Mouse (Mus musculus) liver, embryonic 12.5 days (tissue): ENCODE results near the gene Gm30302. TPM values are rescaled to one million over a fixed set of nuclear protein-coding genes. Genes with fewer than 3 reads are reported as not detected.

Experiments used
- ATAC-seq: fragments of 200-750 bp; cut with Nextera tagmentation; 2 replicates; pipeline ENCODE4 v1.8.0; 2017; ENCODE audit warnings: moderate number of reproducible peaks, mild to moderate bottlenecking, moderate library complexity
- H3K27ac ChIP-seq: fragments of 300-500 bp; sonication (generic); 2 replicates; pipeline ENCODE4 v1.5.1; 2016; ENCODE audit warnings: mild to moderate bottlenecking
- H3K27me3 ChIP-seq: fragments of 300-500 bp; sonication (generic); replicated peaks from 2 replicates; pipeline ENCODE4 v1.6.1; 2016; ENCODE audit warnings: mild to moderate bottlenecking, moderate library complexity
- H3K36me3 ChIP-seq: fragments of 300-500 bp; sonication (generic); 2 replicates; pipeline ENCODE4 v1.6.1; 2016; ENCODE audit warnings: mild to moderate bottlenecking, moderate library complexity
- H3K4me1 ChIP-seq: fragments of 300-500 bp; sonication (generic); 2 replicates; pipeline ENCODE4 v1.6.1; 2016
- H3K4me2 ChIP-seq: fragments of 300-500 bp; sonication (generic); 2 replicates; pipeline ENCODE4 v1.6.1; 2016; ENCODE audit warnings: mild to moderate bottlenecking, moderate library complexity
- H3K4me3 ChIP-seq: fragments of 300-500 bp; sonication (generic); 2 replicates; pipeline ENCODE4 v1.5.1; 2016; ENCODE audit warnings: mild to moderate bottlenecking, moderate library complexity
- H3K9ac ChIP-seq: fragments of 300-500 bp; sonication (generic); 2 replicates; pipeline ENCODE4 v1.6.1; 2016; ENCODE audit warnings: mild to moderate bottlenecking, moderate library complexity
- H3K9me3 ChIP-seq: fragments of 300-500 bp; sonication (generic); replicated peaks from 2 replicates; pipeline ENCODE4 v1.6.1; 2016; ENCODE audit warnings: mild to moderate bottlenecking, moderate library complexity
- WGBS: fragments of 180-500 bp; shearing (Covaris S2); methylation state at CpG from one replicate; pipeline ENCODE4 v1.1.7; 2016; ENCODE audit not compliant: insufficient replicate concordance; 5-methylcytosine and 5-hydroxymethylcytosine counted together
- polyA plus RNA-seq: library from polyadenylated mRNA; unstranded; fragments of >200 nt; fragmentation: Nextera tagmentation; extraction: Ambion mirVana; gene quantifications from 2 replicates; pipeline ENCODE4 v1.2.1, GENCODE M21; 2016

Gene Gm30302
- polyA plus RNA-seq, result not detected in 2 replicates

DNA sequence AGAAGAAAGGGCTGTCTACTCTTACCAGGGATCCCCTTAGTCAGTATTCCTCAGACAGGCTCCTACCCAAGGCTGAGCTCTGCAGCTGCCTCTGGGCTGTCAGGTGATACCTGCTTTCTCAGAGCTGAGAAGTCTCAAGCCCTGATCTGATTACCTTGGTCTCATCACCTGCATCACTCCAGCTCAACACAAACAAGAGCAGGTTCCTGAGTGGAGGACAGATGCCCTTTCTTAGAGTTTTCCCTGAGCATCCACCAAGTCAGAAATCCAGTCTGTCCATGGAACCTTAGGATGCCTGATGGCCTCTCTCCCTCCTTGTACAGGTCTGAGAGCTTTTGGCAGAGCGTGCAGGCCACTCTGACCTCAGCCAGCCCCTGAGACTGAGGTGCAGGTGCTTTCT lies at the start of gene Gm30302:
Gm30302 (minus strand) TSS at position 101 of the 400 bp plus-strand sequence.
- ATAC-seq, result no peak

DNA sequence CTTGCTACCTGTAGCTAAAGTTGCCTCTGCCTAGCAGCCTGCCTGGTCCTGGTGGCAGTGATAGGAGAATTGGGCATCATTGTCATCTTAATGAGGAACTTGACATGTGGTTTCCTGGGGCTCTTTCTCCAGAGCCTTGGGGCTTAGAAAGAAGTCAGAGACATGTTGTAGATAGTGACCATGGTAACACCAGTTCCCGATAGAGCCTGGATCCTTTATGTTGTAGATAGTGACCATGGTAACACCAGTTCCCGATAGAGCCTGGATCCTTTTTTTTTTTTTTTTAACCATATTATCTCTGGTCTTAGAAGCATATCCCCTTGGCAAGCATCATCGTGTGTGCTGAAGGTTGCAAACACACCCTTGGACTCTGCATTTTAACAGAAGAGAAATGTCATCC lies 48.0 kb upstream of the Gm30302 start:
- Histone ChIP-seq H3K9ac (no peak overlapping the region), H3K4me3 (no peak overlapping the region), H3K27ac (no peak overlapping the region), H3K27me3 (no peaks in the 10 kb centered on the region), H3K4me2 (no peak overlapping the region), H3K36me3 (no peaks in the 10 kb centered on the region), H3K4me1 (no peaks in the 10 kb centered on the region), H3K9me3 (no peaks in the 10 kb centered on the region)
- ATAC-seq, result no peak
- 9% methylated on average over 3 of the region's 3 CpGs for WGBS

More for the DNA sequence above, at the start of gene Gm30302:
- no peaks in the 10 kb centered on the region for H3K4me1 ChIP-seq
- no peak within 1 kb of the TSS for H3K4me3 ChIP-seq
- 64% methylated on average over 1 of the region's 1 CpGs for WGBS
- H3K9ac ChIP-seq, result no peak within 1 kb of the TSS
- no peak within 1 kb of the TSS for H3K27ac ChIP-seq
- no peaks in the 10 kb centered on the region for H3K36me3 ChIP-seq
- no peaks in the 10 kb centered on the region for H3K27me3 ChIP-seq
- H3K9me3 ChIP-seq, result no peaks in the 10 kb centered on the region
- H3K4me2 ChIP-seq, result no peak within 1 kb of the TSS

DNA sequence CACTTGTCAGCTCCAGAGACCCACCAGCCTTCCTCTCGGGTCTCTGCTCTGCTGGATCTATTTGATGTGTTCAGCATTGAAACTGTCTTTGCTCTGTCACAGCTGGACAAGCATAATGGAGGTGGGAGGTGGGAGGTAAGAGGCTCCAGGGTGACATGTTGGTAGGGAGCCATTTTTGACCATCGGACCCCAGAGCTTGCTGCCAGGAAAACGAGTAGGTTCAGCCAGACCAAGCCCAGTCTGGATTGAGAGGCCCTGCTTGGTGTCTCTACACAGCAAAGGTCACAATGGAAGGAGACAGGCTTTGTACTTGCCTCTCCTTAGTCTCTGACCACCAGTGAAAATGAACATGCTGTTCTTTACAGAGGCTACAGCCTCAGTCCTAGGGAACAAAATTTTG lies 47.3 kb upstream of the Gm30302 start:
- H3K27me3 ChIP-seq, result no peaks in the 10 kb centered on the region
- H3K4me2 ChIP-seq, result no peak overlapping the region
- no peaks in the 10 kb centered on the region for H3K4me1 ChIP-seq
- ATAC-seq, result no peak
- H3K9ac ChIP-seq, result no peak overlapping the region
- 59% methylated on average over 3 of the region's 3 CpGs for WGBS
- H3K27ac ChIP-seq, result no peak overlapping the region
- H3K9me3 ChIP-seq, result no peaks in the 10 kb centered on the region
- no peak overlapping the region for H3K4me3 ChIP-seq
- H3K36me3 ChIP-seq, result no peaks in the 10 kb centered on the region

DNA sequence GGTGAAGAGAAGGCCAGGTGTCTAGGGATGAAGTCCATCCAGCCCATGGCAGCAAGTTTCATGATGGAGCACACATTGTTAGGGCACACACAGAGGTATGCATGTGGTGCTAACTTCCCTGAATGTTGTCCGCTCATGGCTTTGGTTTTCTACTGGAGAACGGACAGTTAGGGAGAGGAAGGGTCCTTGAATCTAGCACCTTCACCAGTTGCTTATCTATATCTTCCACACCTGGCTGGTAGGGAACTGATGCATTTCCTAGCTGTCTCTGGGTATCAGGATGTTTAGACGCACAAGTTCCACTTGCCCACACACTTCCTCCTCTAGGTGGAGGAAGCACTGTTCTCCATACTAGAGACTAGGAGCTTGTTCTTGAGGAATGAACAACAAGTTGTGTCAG lies 46.9 kb upstream of the Gm30302 start:
- Histone ChIP-seq H3K4me3 (no peak overlapping the region), H3K4me2 (no peak overlapping the region), H3K4me1 (no peaks in the 10 kb centered on the region), H3K27ac (no peak overlapping the region), H3K9ac (no peak overlapping the region), H3K9me3 (no peaks in the 10 kb centered on the region), H3K27me3 (no peaks in the 10 kb centered on the region), H3K36me3 (no peaks in the 10 kb centered on the region)
- ATAC-seq, result no peak
- WGBS, result 56% methylated on average over 3 of the region's 3 CpGs

DNA sequence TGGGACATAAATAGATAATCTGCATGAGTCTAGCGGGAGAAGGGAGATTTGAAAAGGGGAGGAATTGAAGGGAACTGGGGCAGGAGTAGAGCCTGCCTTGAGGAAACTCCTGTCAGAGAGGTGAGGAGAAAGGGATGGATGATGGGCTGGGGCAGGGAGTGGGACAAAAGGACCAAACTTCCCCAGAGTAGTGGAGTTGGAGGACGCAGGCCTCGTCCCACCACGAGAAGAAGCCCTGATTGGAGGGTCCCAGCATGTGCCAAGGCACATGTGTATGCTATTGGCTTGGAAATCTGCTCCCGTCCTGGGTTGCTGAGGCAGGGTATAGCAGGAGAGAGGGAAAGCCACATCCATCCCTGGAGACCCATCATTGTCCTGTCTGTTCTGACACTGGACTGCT lies 45.3 kb upstream of the Gm30302 start:
- no peaks in the 10 kb centered on the region for H3K9me3 ChIP-seq
- no peak overlapping the region for H3K4me3 ChIP-seq
- H3K36me3 ChIP-seq, result no peaks in the 10 kb centered on the region
- ATAC-seq, result no peak
- H3K27me3 ChIP-seq, result no peaks in the 10 kb centered on the region
- H3K9ac ChIP-seq, result no peak overlapping the region
- no peak overlapping the region for H3K27ac ChIP-seq
- no peaks in the 10 kb centered on the region for H3K4me1 ChIP-seq
- H3K4me2 ChIP-seq, result no peak overlapping the region
- 68% methylated on average over 5 of the region's 5 CpGs for WGBS

DNA sequence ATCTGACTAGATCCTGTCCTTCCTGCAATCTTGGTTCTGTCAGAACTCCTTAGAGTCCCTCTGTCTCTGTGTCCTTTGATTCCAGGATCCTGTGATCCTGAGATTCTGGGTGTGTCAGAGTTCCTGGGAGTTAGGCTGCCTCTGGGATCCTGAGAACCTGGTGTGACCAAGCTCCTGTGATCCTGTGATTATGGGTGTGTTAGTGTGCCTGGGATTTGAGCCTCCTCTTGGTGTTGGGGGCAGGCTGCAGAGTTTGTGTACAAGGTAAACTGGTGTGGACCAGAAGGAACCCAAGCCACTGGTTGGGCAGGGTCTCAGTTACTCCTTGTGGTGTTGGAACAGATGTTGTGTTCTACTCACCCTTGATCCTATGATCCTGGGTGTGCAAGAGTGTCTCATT lies 42.4 kb upstream of the Gm30302 start:
- Histone ChIP-seq H3K9ac (no peak overlapping the region), H3K4me2 (no peak overlapping the region), H3K4me1 (no peaks in the 10 kb centered on the region), H3K27me3 (no peaks in the 10 kb centered on the region), H3K9me3 (no peaks in the 10 kb centered on the region), H3K36me3 (no peaks in the 10 kb centered on the region), H3K4me3 (no peak overlapping the region), H3K27ac (no peak overlapping the region)
- no peak for ATAC-seq

DNA sequence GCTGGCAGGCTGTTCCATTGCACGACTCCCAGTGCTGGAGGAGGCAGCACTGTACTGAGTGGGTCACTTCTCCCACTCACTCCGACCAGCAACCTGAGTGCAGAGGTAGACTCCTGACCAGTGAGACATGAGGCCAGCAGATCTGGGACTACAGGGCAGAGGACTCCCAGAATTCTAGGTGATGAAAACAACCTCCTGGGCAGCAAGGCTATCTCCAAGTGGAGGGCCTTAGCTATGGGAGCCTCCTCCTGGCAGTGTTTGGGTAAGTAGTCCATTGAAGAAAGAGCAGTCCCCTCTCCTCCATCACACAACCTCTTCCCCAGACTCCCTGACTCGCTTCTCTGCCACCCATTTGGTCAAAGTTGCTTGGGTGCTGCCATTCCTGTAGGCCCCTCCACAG lies 31.6 kb upstream of the Gm30302 start:
- Histone ChIP-seq H3K9me3 (no peaks in the 10 kb centered on the region), H3K36me3 (no peaks in the 10 kb centered on the region), H3K4me3 (no peak overlapping the region), H3K27ac (no peak overlapping the region), H3K4me2 (no peak overlapping the region), H3K27me3 (no peaks in the 10 kb centered on the region), H3K4me1 (no peaks in the 10 kb centered on the region), H3K9ac (no peak overlapping the region)
- no peak for ATAC-seq
- WGBS, result 58% methylated on average over 3 of the region's 3 CpGs

DNA sequence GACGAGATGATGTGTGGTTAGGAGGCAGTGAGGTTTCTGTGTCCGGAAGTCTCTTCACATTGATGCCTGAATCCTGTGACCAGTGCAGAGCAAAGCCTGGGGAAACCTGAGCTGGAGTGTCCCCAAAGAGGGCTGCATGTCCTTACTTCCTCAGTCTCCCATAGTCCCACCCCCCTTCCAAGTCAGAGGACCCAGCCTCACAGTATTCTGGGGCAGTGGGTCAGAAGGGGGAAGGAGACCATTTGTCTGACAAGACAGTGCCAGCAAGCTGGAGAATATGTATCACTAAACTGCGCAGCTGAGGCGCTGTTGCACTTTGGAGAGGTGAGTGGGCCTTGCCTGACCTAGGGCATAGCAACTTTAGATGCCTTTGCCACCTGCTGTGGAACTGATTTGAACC lies 26.5 kb upstream of the Gm30302 start:
- Histone ChIP-seq H3K9me3 (no peaks in the 10 kb centered on the region), H3K4me2 (no peak overlapping the region), H3K27ac (no peak overlapping the region), H3K9ac (no peak overlapping the region), H3K27me3 (no peaks in the 10 kb centered on the region), H3K36me3 (no peaks in the 10 kb centered on the region), H3K4me3 (no peak overlapping the region), H3K4me1 (no peaks in the 10 kb centered on the region)
- 71% methylated on average over 4 of the region's 4 CpGs for WGBS
- ATAC-seq, result no peak

DNA sequence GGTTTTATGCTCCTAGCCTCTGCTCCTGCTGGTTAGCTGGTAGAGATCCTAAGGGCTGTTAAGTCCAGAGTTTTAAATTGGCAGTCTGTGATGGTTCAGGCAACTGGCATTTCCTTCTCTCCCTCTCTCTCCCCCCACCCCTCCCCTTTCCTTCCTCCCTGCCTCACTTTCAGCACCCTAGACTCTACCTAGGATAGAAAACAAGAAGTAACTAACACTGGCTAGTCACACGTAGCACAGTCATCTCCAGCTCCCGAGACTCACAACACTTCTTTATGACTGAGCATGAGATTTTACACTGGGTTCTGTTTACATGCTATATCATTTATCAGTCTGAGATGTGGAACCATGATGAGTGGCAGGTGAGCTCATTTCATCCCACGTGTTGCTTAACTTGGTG lies 16.2 kb upstream of the Gm30302 start:
- no peak overlapping the region for H3K4me3 ChIP-seq
- no peak overlapping the region for H3K9ac ChIP-seq
- WGBS, result 48% methylated on average over 3 of the region's 3 CpGs
- H3K9me3 ChIP-seq, result no peaks in the 10 kb centered on the region
- H3K27ac ChIP-seq, result no peak overlapping the region
- no peaks in the 10 kb centered on the region for H3K27me3 ChIP-seq
- H3K4me2 ChIP-seq, result no peak overlapping the region
- H3K36me3 ChIP-seq, result no peaks in the 10 kb centered on the region
- no peak for ATAC-seq
- H3K4me1 ChIP-seq, result no peaks in the 10 kb centered on the region

DNA sequence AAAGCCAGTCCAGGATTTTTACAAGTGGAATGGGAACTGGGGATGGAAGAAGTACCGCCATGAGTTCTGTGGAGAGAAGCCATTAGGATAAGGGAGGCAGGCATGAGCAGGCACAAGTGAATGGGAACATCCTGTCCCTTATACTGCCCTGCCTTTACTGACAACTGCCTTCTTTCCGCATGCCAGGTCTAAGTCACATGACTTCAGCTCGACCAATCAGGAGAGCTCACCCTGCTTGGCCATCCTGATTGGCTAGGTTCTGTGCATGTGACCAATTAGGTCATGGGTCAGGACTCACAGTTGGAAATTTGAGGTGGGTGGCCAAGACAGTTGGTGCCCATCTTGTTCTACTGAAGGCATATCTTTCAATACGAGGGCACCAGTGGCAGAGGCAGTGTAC lies 15.6 kb upstream of the Gm30302 start:
- Histone ChIP-seq H3K27ac (no peak overlapping the region), H3K4me2 (no peak overlapping the region), H3K9ac (no peak overlapping the region), H3K4me3 (no peak overlapping the region), H3K36me3 (no peaks in the 10 kb centered on the region), H3K27me3 (no peaks in the 10 kb centered on the region), H3K4me1 (no peaks in the 10 kb centered on the region), H3K9me3 (no peaks in the 10 kb centered on the region)
- ATAC-seq, result no peak
- 86% methylated on average over 4 of the region's 4 CpGs for WGBS

DNA sequence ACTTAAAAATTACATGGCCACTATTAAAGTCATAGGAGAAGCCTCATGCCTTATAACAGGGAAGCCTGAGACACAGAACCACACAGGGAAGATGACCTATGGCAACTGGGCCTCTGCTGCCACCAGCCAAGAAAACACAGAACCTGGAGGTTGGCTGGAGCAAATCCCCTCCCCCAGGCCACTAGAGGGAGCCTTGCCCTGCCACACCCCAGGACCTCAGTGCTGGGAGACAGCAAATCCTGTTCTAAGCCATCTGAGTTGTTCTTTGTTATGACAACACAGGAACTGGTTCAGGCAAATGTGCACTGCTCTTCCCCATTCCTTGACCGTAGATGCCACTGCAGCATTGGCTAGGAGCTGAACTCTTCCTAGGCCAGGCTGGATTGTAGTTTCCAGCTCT lies 8.3 kb upstream of the Gm30302 start:
- WGBS, result 68% methylated on average over 1 of the region's 1 CpGs
- no peak overlapping the region for H3K27ac ChIP-seq
- no peaks in the 10 kb centered on the region for H3K9me3 ChIP-seq
- H3K4me1 ChIP-seq, result no peaks in the 10 kb centered on the region
- H3K4me2 ChIP-seq, result no peak overlapping the region
- H3K9ac ChIP-seq, result no peak overlapping the region
- ATAC-seq, result no peak
- H3K36me3 ChIP-seq, result no peaks in the 10 kb centered on the region
- no peak overlapping the region for H3K4me3 ChIP-seq
- no peaks in the 10 kb centered on the region for H3K27me3 ChIP-seq

DNA sequence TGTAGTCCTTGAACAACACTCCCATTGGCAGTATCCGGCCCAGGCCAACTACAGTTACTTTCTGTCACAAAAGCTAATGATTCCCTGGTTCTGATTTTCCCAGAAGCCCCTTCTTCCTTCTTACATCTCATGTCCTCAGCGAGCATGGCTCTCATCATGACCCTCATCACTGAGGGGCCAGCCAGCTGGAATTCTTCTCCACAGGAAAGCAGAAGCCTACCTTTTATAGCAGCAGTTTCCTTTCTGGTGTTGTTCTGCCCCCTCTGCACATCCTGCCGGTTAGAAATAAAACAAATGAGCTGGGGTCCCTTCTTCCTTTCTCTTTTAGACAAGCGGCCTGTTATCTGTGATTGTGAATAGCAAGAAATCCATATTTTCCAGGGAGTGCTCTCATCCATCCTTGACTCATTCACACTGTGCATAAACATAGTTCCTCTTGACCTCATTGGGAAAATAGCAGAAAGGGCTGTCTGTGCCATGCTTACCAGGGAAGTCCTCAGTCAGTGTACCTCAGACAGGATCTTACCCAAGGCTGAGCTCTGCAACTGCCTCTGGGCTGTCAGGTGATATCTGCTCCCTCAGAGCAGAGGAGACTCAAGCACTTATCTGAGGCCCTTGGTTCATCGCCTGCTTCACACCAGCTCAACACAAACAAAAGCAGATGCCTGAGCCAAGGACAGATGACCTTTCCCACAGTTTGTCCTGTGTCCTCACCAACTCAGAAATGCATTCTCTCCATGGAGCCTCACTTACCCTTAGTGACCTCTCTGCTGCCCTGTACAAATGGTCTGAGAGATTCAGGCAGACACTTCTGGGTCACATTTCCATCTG lies 10.0 kb downstream of the Gm30302 start:
- no peak overlapping the region for H3K4me3 ChIP-seq
- no peaks in the 10 kb centered on the region for H3K9me3 ChIP-seq
- no peak for ATAC-seq
- H3K4me2 ChIP-seq, result no peak overlapping the region
- 32% methylated on average over 5 of the region's 5 CpGs for WGBS
- H3K9ac ChIP-seq, result no peak overlapping the region
- H3K36me3 ChIP-seq, result no peaks in the 10 kb centered on the region
- peaks cover 9% of the 10 kb centered on the region; the same call in 1 of the 2 replicates for H3K4me1 ChIP-seq
- H3K27ac ChIP-seq, result peak overlapping the region; percentile 4; the same call in 1 of the 2 replicates
- H3K27me3 ChIP-seq, result no peaks in the 10 kb centered on the region

DNA sequence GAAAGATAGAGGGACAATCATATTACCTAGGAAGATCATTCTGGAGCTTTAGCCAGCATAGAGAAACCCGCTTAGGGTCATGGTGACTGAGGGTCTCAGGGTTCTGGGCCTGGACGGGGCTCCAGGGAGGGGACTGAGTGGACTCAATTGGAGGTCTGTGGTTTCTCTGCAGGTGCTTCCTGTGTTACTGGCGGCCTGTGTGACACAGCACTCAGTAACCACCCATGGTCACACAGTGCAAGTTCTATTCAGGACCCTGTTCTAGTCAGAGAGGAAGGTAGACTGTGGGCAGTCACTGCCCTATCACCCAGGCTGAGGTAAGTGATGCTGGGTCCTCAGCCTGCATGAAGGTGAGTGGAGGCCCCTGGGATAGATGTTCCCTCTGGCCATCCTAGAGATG lies 14.9 kb downstream of the Gm30302 start:
- Histone ChIP-seq H3K9me3 (no peaks in the 10 kb centered on the region), H3K4me1 (peaks cover 1% of the 10 kb centered on the region; the same call in 1 of the 2 replicates), H3K27ac (no peak overlapping the region), H3K9ac (no peak overlapping the region), H3K4me2 (no peak overlapping the region), H3K4me3 (no peak overlapping the region), H3K36me3 (no peaks in the 10 kb centered on the region), H3K27me3 (no peaks in the 10 kb centered on the region)
- 40% methylated on average over 3 of the region's 3 CpGs for WGBS
- 0 out of 2 replicates have a peak, but pooled peaks have one; percentile 10 for ATAC-seq
